Mouse (Mus musculus) lung, embryonic 16.5 days (tissue): Measurements from ENCODE around the gene Fbxo3. TPM values are rescaled to one million over a fixed set of nuclear protein-coding genes. Genes with fewer than 3 reads are reported as not detected.
A peak's percentile ranks its signal among the peaks of the same experiment; 100 is the strongest.

Experiments used
- ATAC-seq: fragments of 200-750 bp; cut with Nextera tagmentation; 2 replicates; pipeline ENCODE4 v1.8.0; 2017; ENCODE audit warnings: low read depth, mild to moderate bottlenecking, moderate library complexity
- H3K27ac ChIP-seq: fragments of 300-500 bp; sonication (generic); 2 replicates; pipeline ENCODE4 v1.5.1; 2014; ENCODE audit warnings: mild to moderate bottlenecking, control low read depth, low read length
- H3K27me3 ChIP-seq: fragments of 300-500 bp; sonication (generic); 2 replicates; pipeline ENCODE4 v1.6.1; 2014; ENCODE audit warnings: low read depth, low read length, mixed read lengths; ENCODE audit not compliant: control insufficient read depth, insufficient read depth
- H3K36me3 ChIP-seq: fragments of 300-500 bp; sonication (generic); 2 replicates; pipeline ENCODE4 v1.6.1; 2014; ENCODE audit warnings: low read length; ENCODE audit not compliant: control insufficient read depth, insufficient read depth
- H3K4me1 ChIP-seq: fragments of 300-500 bp; sonication (generic); replicated peaks from 2 replicates; pipeline ENCODE4 v1.6.1; 2014; ENCODE audit warnings: low read length, mixed read lengths; ENCODE audit not compliant: control insufficient read depth, insufficient read depth
- H3K4me2 ChIP-seq: fragments of 300-500 bp; sonication (generic); 2 replicates; pipeline ENCODE4 v1.6.1; 2014; ENCODE audit warnings: low read depth, low read length, control low read depth
- H3K4me3 ChIP-seq: fragments of 300-500 bp; sonication (generic); 2 replicates; pipeline ENCODE4 v1.5.1; 2014; ENCODE audit warnings: mild to moderate bottlenecking, low read length, control low read depth
- H3K9ac ChIP-seq: fragments of 300-500 bp; sonication (generic); 2 replicates; pipeline ENCODE4 v1.6.1; 2014; ENCODE audit warnings: low read length, control low read depth
- H3K9me3 ChIP-seq: fragments of 300-500 bp; sonication (generic); 2 replicates; pipeline ENCODE4 v1.6.1; 2016; ENCODE audit warnings: low read length; ENCODE audit not compliant: control insufficient read depth
- WGBS: fragments of 180-500 bp; shearing (Covaris S2); extraction: QIAGEN DNeasy Blood & Tissue Kit; methylation state at CpG from one replicate; pipeline ENCODE4 v1.1.7; 2014; 5-methylcytosine and 5-hydroxymethylcytosine counted together
- polyA plus RNA-seq: library from polyadenylated mRNA; unstranded; fragments of >200 nt; fragmentation: Nextera tagmentation; extraction: Ambion mirVana; gene quantifications from 2 replicates; pipeline ENCODE4 v1.2.1, GENCODE M21; 2015

Fbxo3 gene
- polyA plus RNA-seq, 1 experiment from 2014 or later = 63.6 TPM

DNA sequence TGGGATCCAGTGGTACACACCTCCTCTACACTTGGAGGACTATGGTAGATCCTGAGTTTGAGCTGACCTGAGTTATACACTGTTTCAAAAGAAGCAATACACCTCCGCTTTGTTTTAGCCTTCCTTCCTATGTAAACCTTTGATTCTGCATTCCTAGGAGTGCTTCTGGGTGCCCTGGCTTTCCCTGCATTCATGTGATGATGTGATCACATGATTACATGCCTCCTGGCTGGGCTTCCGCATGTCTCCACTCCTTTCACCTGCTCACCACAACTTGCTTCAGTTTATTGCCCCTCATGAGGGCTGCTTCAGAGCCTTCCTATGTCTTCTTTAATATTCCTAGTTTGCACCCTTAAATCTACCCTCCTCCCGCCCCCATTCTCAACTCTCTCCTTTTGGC, 4.5 kb downstream of the Fbxo3 start:
- WGBS = 78% methylated on average over 3 of the region's 3 CpGs
- no peak for ATAC-seq
- H3K36me3 ChIP-seq = peaks cover 9% of the 10 kb centered on the region

DNA sequence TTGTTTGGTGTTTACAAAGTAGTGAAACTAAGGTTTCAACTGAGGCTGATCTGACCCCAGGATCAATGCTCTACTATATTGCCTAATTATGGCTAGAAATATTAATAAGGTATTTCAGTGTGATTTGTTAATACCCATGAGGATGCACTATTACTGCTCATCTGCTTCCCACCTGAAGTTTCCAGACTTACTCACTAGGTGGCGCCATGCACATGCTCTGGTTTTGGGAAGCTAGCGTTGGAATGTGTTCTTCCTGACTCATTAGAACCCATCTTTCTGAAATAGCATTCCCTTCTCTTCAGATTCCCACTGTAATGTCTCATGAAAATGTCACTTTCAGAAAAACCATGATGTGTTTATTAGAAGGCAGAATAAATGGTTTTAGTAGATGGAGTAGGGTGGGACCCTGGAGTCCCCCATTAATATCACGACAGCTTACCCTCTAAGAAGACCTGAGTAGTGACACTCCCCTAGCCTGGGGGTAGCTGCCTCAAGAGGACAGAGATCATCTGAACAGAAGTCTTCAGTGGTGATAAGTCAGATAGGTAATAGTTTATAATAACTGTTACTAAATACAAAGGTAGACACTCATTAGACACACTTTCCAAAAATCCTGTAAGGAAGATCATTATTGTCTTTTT, 7.4 kb downstream of the Fbxo3 start:
- peak; percentile 36; the same call in 1 of the 2 replicates for ATAC-seq
- 35% methylated on average over 3 of the region's 3 CpGs for WGBS
- Histone ChIP-seq H3K27me3 (no peaks in the 10 kb centered on the region), H3K9ac (no peak overlapping the region), H3K9me3 (no peaks in the 10 kb centered on the region), H3K4me2 (no peak overlapping the region), H3K27ac (no peak overlapping the region), H3K36me3 (peaks cover 13% of the 10 kb centered on the region), H3K4me1 (no peaks in the 10 kb centered on the region), H3K4me3 (no peak overlapping the region)

More for the DNA sequence above, 4.5 kb downstream of the Fbxo3 start:
- peaks cover 18% of the 10 kb centered on the region for H3K4me1 ChIP-seq
- no peaks in the 10 kb centered on the region for H3K27me3 ChIP-seq
- H3K9me3 ChIP-seq = no peaks in the 10 kb centered on the region
- H3K9ac ChIP-seq = no peak overlapping the region
- no peak overlapping the region for H3K4me2 ChIP-seq
- no peak overlapping the region for H3K4me3 ChIP-seq
- H3K27ac ChIP-seq = no peak overlapping the region

DNA sequence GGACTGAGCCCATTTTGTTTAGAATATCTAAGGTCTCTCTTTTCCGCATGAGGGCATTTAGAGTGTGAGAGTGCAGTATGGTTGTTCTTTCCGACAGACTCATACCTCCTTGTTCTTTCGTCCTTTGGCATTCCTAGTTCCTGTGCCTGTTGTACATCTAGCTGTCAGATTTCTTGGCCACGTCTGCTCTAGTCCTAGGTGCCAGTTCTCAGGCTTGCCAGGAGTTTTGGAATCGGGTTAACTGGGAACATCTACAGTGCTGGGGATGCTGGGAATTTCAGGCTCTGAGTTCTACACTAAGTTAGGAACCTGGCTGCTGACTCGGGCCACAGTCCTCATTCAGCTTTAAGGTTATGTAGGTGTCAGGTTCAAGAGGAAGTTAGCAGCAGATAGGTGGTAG, 8.1 kb downstream of the Fbxo3 start:
- H3K27me3 ChIP-seq = no peaks in the 10 kb centered on the region
- no peak overlapping the region for H3K27ac ChIP-seq
- no peaks in the 10 kb centered on the region for H3K4me1 ChIP-seq
- no peak overlapping the region for H3K4me3 ChIP-seq
- H3K36me3 ChIP-seq = peaks cover 16% of the 10 kb centered on the region
- H3K9me3 ChIP-seq = no peaks in the 10 kb centered on the region
- no peak overlapping the region for H3K9ac ChIP-seq
- ATAC-seq = no peak
- 75% methylated on average over 6 of the region's 6 CpGs for WGBS
- H3K4me2 ChIP-seq = no peak overlapping the region

DNA sequence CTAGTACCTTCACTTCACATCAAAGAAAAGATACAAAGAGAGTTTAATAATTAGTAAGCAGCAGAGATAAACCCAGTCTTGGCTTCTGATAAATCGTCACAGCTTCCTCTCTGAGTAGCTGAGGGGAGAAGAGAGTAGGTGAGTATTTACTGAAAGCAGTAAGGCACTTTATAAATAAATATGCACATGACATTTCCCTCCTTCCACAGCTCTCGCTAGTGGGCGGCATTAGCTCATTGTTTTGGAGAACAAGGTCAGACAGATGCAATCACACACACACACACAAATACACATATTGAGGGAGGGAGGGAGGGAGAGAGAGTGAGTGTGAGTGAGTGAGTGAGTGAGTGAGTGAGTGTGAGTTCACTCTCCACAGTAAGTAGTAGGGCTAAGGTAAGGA, 8.8 kb downstream of the Fbxo3 start:
- no peaks in the 10 kb centered on the region; the same call in 1 of the 2 replicates for H3K4me1 ChIP-seq
- H3K27me3 ChIP-seq = no peaks in the 10 kb centered on the region
- peaks cover 19% of the 10 kb centered on the region for H3K36me3 ChIP-seq
- WGBS = 39% methylated on average over 3 of the region's 3 CpGs
- H3K9me3 ChIP-seq = no peaks in the 10 kb centered on the region
- H3K9ac ChIP-seq = no peak overlapping the region
- H3K4me3 ChIP-seq = no peak overlapping the region
- no peak for ATAC-seq
- H3K4me2 ChIP-seq = no peak overlapping the region
- H3K27ac ChIP-seq = no peak overlapping the region

DNA sequence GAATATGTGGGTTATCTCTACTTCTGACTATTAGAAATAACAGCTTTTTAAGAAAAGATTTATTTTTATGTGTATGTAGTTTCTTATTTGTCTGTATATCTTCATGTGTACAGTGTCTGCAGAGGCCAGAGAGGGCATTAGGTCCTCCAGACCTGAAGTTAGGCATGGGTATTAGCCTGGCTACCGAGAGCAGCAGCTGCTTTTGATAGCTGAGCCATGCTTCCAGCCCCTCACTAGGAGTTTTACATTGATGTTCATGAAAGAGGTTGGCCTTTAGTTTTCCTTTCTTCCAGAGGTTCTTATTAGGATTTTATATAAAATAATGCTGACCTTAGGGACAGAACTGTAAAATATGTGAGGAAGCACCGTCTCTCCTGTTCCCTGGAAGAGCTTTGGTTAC, 10.7 kb downstream of the Fbxo3 start:
- no peak overlapping the region for H3K4me3 ChIP-seq
- ATAC-seq = no peak

DNA sequence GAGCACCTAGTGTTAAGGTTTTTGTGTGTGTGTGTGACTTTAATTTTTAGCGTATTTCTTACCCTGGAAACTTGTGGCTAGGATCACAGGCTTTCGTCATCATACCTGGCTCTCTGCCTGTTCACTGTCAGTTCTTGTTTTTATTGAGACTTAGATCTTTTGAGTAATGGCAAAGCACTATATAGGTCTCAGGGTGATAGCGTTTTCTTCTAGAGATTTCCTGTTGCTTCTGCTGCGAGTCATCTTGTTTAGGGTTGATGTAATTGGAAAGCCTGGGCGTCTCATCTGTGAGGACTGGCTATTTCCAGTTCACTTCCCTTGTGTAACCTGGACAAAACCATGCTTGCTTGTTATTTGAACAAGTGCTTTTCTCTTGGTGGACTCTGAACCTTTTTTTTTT, 14.1 kb downstream of the Fbxo3 start:
- Histone ChIP-seq H3K4me1 (peaks cover 8% of the 10 kb centered on the region; the same call in 1 of the 2 replicates), H3K36me3 (peaks cover 23% of the 10 kb centered on the region), H3K27ac (no peak overlapping the region), H3K4me3 (no peak overlapping the region), H3K9ac (no peak overlapping the region), H3K27me3 (no peaks in the 10 kb centered on the region), H3K4me2 (no peak overlapping the region), H3K9me3 (no peaks in the 10 kb centered on the region)
- ATAC-seq = no peak
- 52% methylated on average over 5 of the region's 5 CpGs for WGBS

More for the DNA sequence above, 10.7 kb downstream of the Fbxo3 start:
- Histone ChIP-seq H3K4me2 (no peak overlapping the region), H3K9ac (no peak overlapping the region), H3K27ac (no peak overlapping the region), H3K9me3 (no peaks in the 10 kb centered on the region), H3K4me1 (peaks cover 4% of the 10 kb centered on the region; the same call in 1 of the 2 replicates), H3K36me3 (peaks cover 25% of the 10 kb centered on the region), H3K27me3 (no peaks in the 10 kb centered on the region)
- 85% methylated on average over 2 of the region's 2 CpGs for WGBS

DNA sequence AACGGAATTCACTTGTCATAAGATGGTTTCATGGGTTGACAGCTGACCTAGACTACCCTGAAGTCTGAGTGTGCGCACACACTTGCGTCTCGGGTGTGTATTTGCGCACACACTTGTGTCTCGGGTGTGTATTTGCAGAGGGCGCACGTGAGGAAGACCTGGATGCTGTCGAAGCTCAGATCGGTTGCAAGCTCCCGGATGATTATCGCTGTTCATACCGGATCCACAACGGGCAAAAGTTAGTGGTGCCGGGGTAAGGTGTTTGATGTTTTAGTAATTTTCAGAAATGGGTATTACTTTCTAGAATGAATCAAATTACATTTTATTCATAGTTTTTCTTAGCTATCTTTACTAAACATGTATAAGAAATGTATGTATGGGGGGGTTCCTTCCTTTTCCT, 15.2 kb downstream of the Fbxo3 start:
- H3K36me3 ChIP-seq = peaks cover 23% of the 10 kb centered on the region
- no peak overlapping the region for H3K4me2 ChIP-seq
- no peaks in the 10 kb centered on the region for H3K9me3 ChIP-seq
- no peaks in the 10 kb centered on the region for H3K27me3 ChIP-seq
- no peak overlapping the region for H3K27ac ChIP-seq
- ATAC-seq = no peak
- H3K4me3 ChIP-seq = no peak overlapping the region
- H3K9ac ChIP-seq = no peak overlapping the region
- WGBS = 76% methylated on average over 15 of the region's 15 CpGs
- peaks cover 8% of the 10 kb centered on the region; the same call in 1 of the 2 replicates for H3K4me1 ChIP-seq

DNA sequence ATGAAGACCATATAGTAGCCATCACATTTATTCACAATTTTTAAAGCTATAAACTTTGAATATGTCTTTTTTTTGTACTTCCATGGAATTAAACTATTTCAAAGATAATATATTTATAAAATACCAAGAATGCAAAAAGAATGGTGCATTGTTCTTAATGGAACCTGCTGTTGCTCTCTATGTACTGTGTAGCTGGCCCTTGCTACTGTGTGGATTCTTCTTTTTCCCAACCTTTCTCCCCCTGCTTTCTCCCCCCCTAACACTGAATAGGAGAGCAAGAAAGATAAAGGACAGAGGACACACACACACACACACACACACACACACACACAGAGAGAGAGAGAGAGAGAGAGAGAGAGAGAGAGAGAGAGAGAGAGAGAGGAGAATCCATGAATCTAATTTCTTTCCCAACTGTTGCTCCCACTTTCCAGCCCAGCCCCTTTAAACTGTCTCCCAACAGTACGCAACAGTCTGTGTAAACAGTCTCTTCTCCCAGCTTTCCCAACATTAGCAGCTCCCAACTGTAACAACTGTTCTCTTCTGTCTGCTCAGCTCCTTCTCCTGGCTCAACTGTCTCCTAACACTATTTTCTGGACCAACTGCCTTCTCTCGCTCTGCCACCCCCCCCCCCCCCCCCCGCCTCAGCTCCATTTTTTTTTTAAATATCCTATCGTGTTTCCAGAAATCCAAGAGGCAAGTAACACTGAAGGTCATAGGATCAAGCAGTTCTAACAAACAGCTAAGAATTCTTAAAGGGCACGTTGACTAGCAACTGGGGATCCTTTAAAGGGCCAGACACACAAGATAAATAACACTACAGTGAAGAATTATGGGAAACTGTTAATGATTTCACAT, 16.3 kb downstream of the Fbxo3 start:
- H3K9me3 ChIP-seq = no peaks in the 10 kb centered on the region
- no peaks in the 10 kb centered on the region for H3K27me3 ChIP-seq
- no peak overlapping the region for H3K9ac ChIP-seq
- no peak overlapping the region for H3K4me3 ChIP-seq
- peak overlapping the region; percentile 59 for H3K27ac ChIP-seq
- peaks cover 23% of the 10 kb centered on the region for H3K36me3 ChIP-seq
- WGBS = 19% methylated on average over 4 of the region's 5 CpGs
- H3K4me2 ChIP-seq = no peak overlapping the region
- peaks cover 8% of the 10 kb centered on the region; the same call in 1 of the 2 replicates for H3K4me1 ChIP-seq
- peak; percentile 96 for ATAC-seq

DNA sequence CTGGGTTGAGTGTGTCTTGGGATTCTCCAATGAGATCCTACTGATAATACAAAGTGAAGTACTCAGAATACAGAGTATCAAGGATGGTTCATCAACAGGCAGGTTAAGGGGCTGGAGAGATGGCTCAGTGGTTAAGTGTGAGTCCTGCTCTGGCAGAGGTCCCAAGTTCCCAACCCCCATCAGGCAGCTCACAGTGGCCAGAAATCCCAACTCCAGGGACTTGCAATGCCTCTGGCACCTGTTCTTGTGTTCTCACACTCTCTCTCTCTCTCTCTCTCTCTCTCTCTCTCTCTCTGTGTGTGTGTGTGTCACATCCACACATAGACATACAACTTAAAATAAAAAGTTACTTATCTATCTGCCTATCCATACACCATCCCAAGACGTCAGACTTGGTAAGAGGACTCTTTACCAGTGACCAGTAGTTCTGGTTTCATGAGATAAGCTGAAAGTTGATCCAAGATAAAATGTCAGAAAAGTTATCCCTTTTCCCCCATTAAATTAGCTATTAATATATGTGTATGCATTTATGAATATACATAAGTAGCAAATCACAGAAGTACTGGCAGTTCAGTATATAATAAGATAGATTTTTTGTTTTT, 17.1 kb downstream of the Fbxo3 start:
- ATAC-seq = peak; percentile 24; the same call in 1 of the 2 replicates
- no peaks in the 10 kb centered on the region for H3K9me3 ChIP-seq
- no peaks in the 10 kb centered on the region for H3K27me3 ChIP-seq
- peaks cover 8% of the 10 kb centered on the region; the same call in 1 of the 2 replicates for H3K4me1 ChIP-seq
- H3K27ac ChIP-seq = peak overlapping the region; percentile 46; the same call in 1 of the 2 replicates
- H3K9ac ChIP-seq = no peak overlapping the region
- H3K4me2 ChIP-seq = no peak overlapping the region
- H3K4me3 ChIP-seq = no peak overlapping the region
- WGBS = 56% methylated on average over 1 of the region's 1 CpGs
- H3K36me3 ChIP-seq = peaks cover 19% of the 10 kb centered on the region
